Mouse (Mus musculus): Measurements from ENCODE around the gene Traf2.

Traf2 gene

GRCm38 (mm10) chr2:25492988-25493387 lies 53.8 kb downstream of the Traf2 start:
- DNase-seq, result no peak

GRCm38 (mm10) chr2:25488671-25489068 lies 58.1 kb downstream of the Traf2 start:
- DNase-seq, result no peak

GRCm38 (mm10) chr2:25487965-25488670 lies 58.6 kb downstream of the Traf2 start:
- DNase-seq, result no peak

GRCm38 (mm10) chr2:25484901-25485647 lies 61.7 kb downstream of the Traf2 start:
- no peak for DNase-seq

- peak in 1 of 2 experiments; percentile 47 for DNase-seq
Measured at GRCm38 (mm10) chr2:25482969-25483368, 63.8 kb downstream of the Traf2 start.

GRCm38 (mm10) chr2:25480541-25480940 lies 66.2 kb downstream of the Traf2 start:
- DNase-seq, result no peak

DNA sequence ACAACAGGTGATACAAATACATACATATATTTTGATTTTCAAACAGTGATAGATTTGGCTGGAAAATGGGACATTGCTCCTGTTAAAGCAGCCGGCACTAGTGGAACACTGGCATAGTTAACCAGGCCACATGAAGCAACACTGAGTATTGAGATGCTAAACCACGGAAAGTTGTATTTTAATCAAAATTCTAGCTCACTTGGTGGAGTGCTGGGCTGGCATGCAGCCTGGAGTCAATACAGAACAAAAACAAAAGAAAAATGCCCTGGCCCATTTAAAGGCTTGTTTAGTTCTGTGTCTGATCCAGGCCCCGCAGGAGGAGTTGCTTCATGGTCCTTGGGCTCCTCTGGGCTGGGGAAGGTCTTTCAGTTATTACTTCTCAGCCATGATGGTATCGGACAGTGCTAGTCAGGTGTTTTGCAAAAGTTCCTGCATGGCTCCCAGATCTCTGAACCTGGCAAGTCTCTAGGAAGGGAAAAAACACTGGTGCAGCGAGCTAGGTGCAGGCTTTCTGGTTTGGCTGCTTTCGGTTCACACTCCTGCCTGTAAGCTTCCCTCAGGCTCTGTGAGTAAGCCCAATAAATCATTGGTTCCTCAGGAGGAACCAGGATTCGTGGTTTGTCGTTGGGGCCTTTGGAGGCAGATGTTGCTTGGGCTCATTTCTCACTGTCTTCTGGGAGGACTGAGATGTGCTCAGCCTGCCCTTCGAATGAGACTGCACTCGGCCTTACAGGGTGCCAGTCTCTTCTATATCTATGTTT lies 67.0 kb downstream of the Traf2 start:
- DNase-seq, result no peak

- no peak for DNase-seq
Measured at GRCm38 (mm10) chr2:25477967-25478675, 68.6 kb downstream of the Traf2 start.

DNA sequence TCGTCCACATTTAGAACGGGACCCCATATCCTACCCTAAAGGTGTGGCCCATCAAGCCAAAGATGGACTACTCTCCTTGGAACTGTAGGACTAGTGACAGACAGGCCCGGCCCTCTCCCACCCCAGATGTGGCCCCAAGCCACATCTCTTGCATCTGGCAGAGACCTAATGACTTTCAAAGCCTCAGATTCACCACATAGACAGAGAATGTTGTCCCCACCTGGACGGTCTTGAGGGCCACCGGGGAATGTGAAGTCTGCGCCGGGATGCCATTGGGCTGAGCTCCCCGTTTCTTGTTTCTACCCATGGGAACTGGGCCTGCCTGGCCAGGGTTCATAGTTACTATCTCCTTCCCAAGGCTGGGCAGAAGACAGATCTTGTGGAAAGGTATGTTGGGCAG lies 69.2 kb downstream of the Traf2 start:
- no peak for DNase-seq

DNA sequence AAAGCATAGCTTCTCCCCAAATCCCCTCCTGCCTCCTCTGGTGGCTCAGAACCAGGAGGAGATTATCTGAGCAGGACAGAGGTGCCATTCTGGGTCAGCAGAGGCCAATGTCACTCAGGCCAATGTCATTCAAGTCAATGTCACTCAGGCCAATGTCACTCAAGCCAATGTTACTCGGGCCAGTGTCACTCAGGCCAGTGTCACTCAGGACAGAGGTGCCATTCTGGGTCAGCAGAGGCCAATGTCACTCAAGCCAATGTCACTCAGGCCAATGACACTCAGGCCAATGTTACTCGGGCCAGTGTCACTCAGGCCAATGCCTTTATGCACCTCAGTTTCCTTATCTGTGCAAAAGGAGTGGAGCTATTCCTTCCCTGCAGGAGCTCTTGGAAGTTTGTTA lies 74.2 kb downstream of the Traf2 start:
- no peak for DNase-seq

DNA sequence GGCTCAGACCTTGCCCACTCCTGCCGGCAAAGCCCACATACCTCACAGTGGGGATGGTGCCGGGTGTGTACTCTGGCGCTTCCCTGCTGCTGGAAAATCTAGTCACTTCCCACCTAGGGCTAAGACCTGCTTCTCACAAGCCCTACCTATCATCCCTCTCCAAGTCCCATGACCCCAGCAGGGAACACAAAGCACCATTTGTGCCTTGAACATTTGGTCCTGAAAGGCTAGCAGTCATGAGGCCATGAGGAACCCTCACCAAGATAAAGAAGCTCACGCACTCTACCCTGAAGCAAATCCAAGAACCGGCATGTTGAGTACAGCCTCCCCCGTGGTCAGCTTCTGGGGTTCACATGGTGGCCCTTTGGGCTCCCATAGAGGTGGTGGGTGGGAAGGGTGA lies 76.8 kb downstream of the Traf2 start, which contains the start of gene Ptgds:
TSS of gene Ptgds (minus strand) at position 78 of the 400 bp plus-strand sequence.
- DNase-seq, result no peak

GRCm38 (mm10) chr2:25468962-25469915 lies 77.5 kb downstream of the Traf2 start:
- DNase-seq, result peak; percentile 28 to 56

Measured in lung, postnatal 4 days (tissue).